Mouse (Mus musculus): Measurements from ENCODE around the gene Phf14. TPM values are rescaled to one million over a fixed set of nuclear protein-coding genes. Genes with fewer than 3 reads are reported as not detected.
"Not testable (repeated sequence)": the region's sequence is repeated elsewhere in the genome, so short reads cannot be mapped to it uniquely, and the experiment has no call there.

The Phf14 gene
- polyA plus RNA-seq (2012; ENCODE audit: insufficient read depth, insufficient read length, missing spikeins), result 35.1 and 39.4 TPM in 2 replicates

GRCm38 (mm10) chr6:11907269-11908032 is at the start of gene Phf14, which contains the start of gene Ndufa4:
Gene Phf14 (plus strand): TSS chr6:11907809.
Gene Ndufa4 (minus strand): TSS chr6:11907497.
- TF ChIP-seq POLR2A (IDR thresholded peaks at IDR 0.05; ENCODE audit: borderline replicate concordance, low read depth, low read length) (peak; percentile 75), CTCF (IDR thresholded peaks at IDR 0.05; ENCODE audit: low read depth, low read length) (no peak)
- Histone ChIP-seq H3K4me1 (ENCODE audit: control insufficient read depth, insufficient read depth, low read length) (peaks cover 11% of the 10 kb centered on the region), H3K27ac (ENCODE audit: insufficient read depth, low read depth, low read length) (peak within 1 kb of the TSS; percentile 76), H3K4me3 (ENCODE audit: insufficient read depth, low read length) (peak within 1 kb of the TSS; percentile 85)

- not testable (repeated sequence) for H3K4me3 ChIP-seq (ENCODE audit: insufficient read depth, low read length); H3K4me1 ChIP-seq (ENCODE audit: control insufficient read depth, insufficient read depth, low read length); H3K27ac ChIP-seq (ENCODE audit: insufficient read depth, low read depth, low read length)
These were observed 32.2 kb upstream of the Phf14 start for GRCm38 (mm10) chr6:11875364-11875763.

- no peak overlapping the region for H3K27ac ChIP-seq (ENCODE audit: insufficient read depth, low read depth, low read length)
- H3K4me3 ChIP-seq (ENCODE audit: insufficient read depth, low read length), result no peak overlapping the region
- TF ChIP-seq POLR2A (IDR thresholded peaks at IDR 0.05; ENCODE audit: borderline replicate concordance, low read depth, low read length) (no peak), CTCF (IDR thresholded peaks at IDR 0.05; ENCODE audit: low read depth, low read length) (no peak)
- peaks cover 8% of the 10 kb centered on the region for H3K4me1 ChIP-seq (ENCODE audit: control insufficient read depth, insufficient read depth, low read length)
These were observed 6.7 kb upstream of the Phf14 start for GRCm38 (mm10) chr6:11900809-11901310.

GRCm38 (mm10) chr6:11906890-11907268 is 730 bp upstream of the Phf14 start:
- peak overlapping the region; percentile 56 for H3K27ac ChIP-seq (ENCODE audit: insufficient read depth, low read depth, low read length)
- H3K4me1 ChIP-seq (ENCODE audit: control insufficient read depth, insufficient read depth, low read length), result peaks cover 11% of the 10 kb centered on the region
- TF ChIP-seq CTCF (IDR thresholded peaks at IDR 0.05; ENCODE audit: low read depth, low read length), result no peak
- TF ChIP-seq POLR2A (IDR thresholded peaks at IDR 0.05; ENCODE audit: borderline replicate concordance, low read depth, low read length), result no peak
- peak overlapping the region; percentile 85 for H3K4me3 ChIP-seq (ENCODE audit: insufficient read depth, low read length)

- TF ChIP-seq POLR2A (IDR thresholded peaks at IDR 0.05; ENCODE audit: borderline replicate concordance, low read depth, low read length), result no peak
- TF ChIP-seq CTCF (IDR thresholded peaks at IDR 0.05; ENCODE audit: low read depth, low read length), result no peak
- Histone ChIP-seq H3K4me3 (ENCODE audit: insufficient read depth, low read length) (peak overlapping the region; percentile 66), H3K4me1 (ENCODE audit: control insufficient read depth, insufficient read depth, low read length) (peaks cover 9% of the 10 kb centered on the region), H3K27ac (ENCODE audit: insufficient read depth, low read depth, low read length) (no peak overlapping the region)
These were observed 561 bp downstream of the Phf14 start for GRCm38 (mm10) chr6:11908170-11908569.

GRCm38 (mm10) chr6:11925496-11926041 is 18.0 kb downstream of the Phf14 start:
- no peak for TF ChIP-seq POLR2A (IDR thresholded peaks at IDR 0.05; ENCODE audit: borderline replicate concordance, low read depth, low read length)
- TF ChIP-seq CTCF (IDR thresholded peaks at IDR 0.05; ENCODE audit: low read depth, low read length), result no peak
- Histone ChIP-seq H3K27ac (ENCODE audit: insufficient read depth, low read depth, low read length) (peak overlapping the region; percentile 83), H3K4me3 (ENCODE audit: insufficient read depth, low read length) (peak overlapping the region; percentile 85)

GRCm38 (mm10) chr6:11926082-11926595 is 18.5 kb downstream of the Phf14 start:
- TF ChIP-seq POLR2A (IDR thresholded peaks at IDR 0.05; ENCODE audit: borderline replicate concordance, low read depth, low read length) (no peak), CTCF (IDR thresholded peaks at IDR 0.05; ENCODE audit: low read depth, low read length) (no peak)
- 0 out of 2 replicates have a peak, but pooled peaks cover 2% of the 10 kb centered on the region for H3K4me1 ChIP-seq (ENCODE audit: control insufficient read depth, insufficient read depth, low read length)
- H3K27ac ChIP-seq (ENCODE audit: insufficient read depth, low read depth, low read length), result peak overlapping the region; percentile 83
- peak overlapping the region; percentile 85 for H3K4me3 ChIP-seq (ENCODE audit: insufficient read depth, low read length)

More at GRCm38 (mm10) chr6:11925496-11926041, 18.0 kb downstream of the Phf14 start:
- H3K4me1 ChIP-seq (ENCODE audit: control insufficient read depth, insufficient read depth, low read length), result 0 out of 2 replicates have a peak, but pooled peaks cover 2% of the 10 kb centered on the region

GRCm38 (mm10) chr6:11927485-11927884 is 19.9 kb downstream of the Phf14 start:
- H3K4me1 ChIP-seq (ENCODE audit: control insufficient read depth, insufficient read depth, low read length), result 0 out of 2 replicates have a peak, but pooled peaks cover 2% of the 10 kb centered on the region
- no peak for TF ChIP-seq POLR2A (IDR thresholded peaks at IDR 0.05; ENCODE audit: borderline replicate concordance, low read depth, low read length)
- TF ChIP-seq CTCF (IDR thresholded peaks at IDR 0.05; ENCODE audit: low read depth, low read length), result no peak
- no peak overlapping the region for H3K4me3 ChIP-seq (ENCODE audit: insufficient read depth, low read length)
- H3K27ac ChIP-seq (ENCODE audit: insufficient read depth, low read depth, low read length), result no peak overlapping the region

GRCm38 (mm10) chr6:11933403-11933802 is 25.8 kb downstream of the Phf14 start:
- no peaks in the 10 kb centered on the region for H3K4me1 ChIP-seq (ENCODE audit: control insufficient read depth, insufficient read depth, low read length)
- TF ChIP-seq CTCF (IDR thresholded peaks at IDR 0.05; ENCODE audit: low read depth, low read length) (no peak), POLR2A (IDR thresholded peaks at IDR 0.05; ENCODE audit: borderline replicate concordance, low read depth, low read length) (no peak)

GRCm38 (mm10) chr6:11940895-11941294 is 33.3 kb downstream of the Phf14 start:
- no peak overlapping the region for H3K27ac ChIP-seq (ENCODE audit: insufficient read depth, low read depth, low read length)
- H3K4me1 ChIP-seq (ENCODE audit: control insufficient read depth, insufficient read depth, low read length), result no peaks in the 10 kb centered on the region
- TF ChIP-seq CTCF (IDR thresholded peaks at IDR 0.05; ENCODE audit: low read depth, low read length) (no peak), POLR2A (IDR thresholded peaks at IDR 0.05; ENCODE audit: borderline replicate concordance, low read depth, low read length) (no peak)
- H3K4me3 ChIP-seq (ENCODE audit: insufficient read depth, low read length), result no peak overlapping the region

More at GRCm38 (mm10) chr6:11933403-11933802, 25.8 kb downstream of the Phf14 start:
- no peak overlapping the region for H3K4me3 ChIP-seq (ENCODE audit: insufficient read depth, low read length)
- no peak overlapping the region for H3K27ac ChIP-seq (ENCODE audit: insufficient read depth, low read depth, low read length)

All from bone marrow macrophage, adult 2 months (primary cell).